9 mouse cellular contexts compared by ENCODE assay signal in genomic region chr13:49131946-49132687, GRCm38 (mm10). TPM values are rescaled to one million over a fixed set of nuclear protein-coding genes. Genes with fewer than 3 reads are reported as not detected.
DNase-seq lines count a peak whose midpoint lies in the region; ATAC-seq and TF ChIP-seq lines count a peak whose summit lies in the region.
"Had no signal": no experiment of that assay in that cellular context is flagged by ENCODE, and none has a peak within 500 bp of the region (broad histone marks: within the 10 kb centered on the region; RNA-seq: fewer than 3 reads in every experiment).

No protein-coding gene starts in this region.

- ATAC-seq in forebrain, embryonic 12.5 days (ENCODE audit: low FRiP score), result no peak
- no peak; the same call in 1 of the 2 replicates for ATAC-seq in forebrain, postnatal 0 days
- ATAC-seq in hindbrain, embryonic 14.5 days (ENCODE audit: low FRiP score), result no peak
- peak; percentile 11 for ATAC-seq in neural tube, embryonic 13.5 days (ENCODE audit: low read depth)

- peaks cover 55% of the 10 kb centered on the region for H3K4me1 ChIP-seq in forebrain, embryonic 12.5 days
- peaks cover 39% of the 10 kb centered on the region for H3K4me1 ChIP-seq in forebrain, postnatal 0 days (ENCODE audit: insufficient read depth)
- H3K4me1 ChIP-seq in hindbrain, embryonic 14.5 days (replicated peaks; ENCODE audit: control insufficient read depth, insufficient read depth, low read length), result peaks cover 67% of the 10 kb centered on the region
- peaks cover 83% of the 10 kb centered on the region for H3K4me1 ChIP-seq in neural tube, embryonic 13.5 days (replicated peaks)

- H3K36me3 ChIP-seq in forebrain, embryonic 12.5 days (replicated peaks), result peaks cover 8% of the 10 kb centered on the region; the same call in 1 of the 2 replicates
- 0 out of 2 replicates have a peak, but pooled peaks cover 4% of the 10 kb centered on the region for H3K36me3 ChIP-seq in forebrain, postnatal 0 days (ENCODE audit: insufficient read depth)
- no peaks in the 10 kb centered on the region; the same call in 1 of the 2 replicates for H3K36me3 ChIP-seq in hindbrain, embryonic 14.5 days (replicated peaks; ENCODE audit: control insufficient read depth, insufficient read depth)
- peaks cover 9% of the 10 kb centered on the region; the same call in 1 of the 2 replicates for H3K36me3 ChIP-seq in neural tube, embryonic 13.5 days
- H3K36me3 ChIP-seq: limb, embryonic 10.5 days had no signal

- H3K9ac ChIP-seq in forebrain, embryonic 12.5 days, result no peak overlapping the region
- H3K9ac ChIP-seq in forebrain, postnatal 0 days, result no peak overlapping the region
- H3K9ac ChIP-seq in hindbrain, embryonic 14.5 days, result no peak overlapping the region
- 0 out of 2 replicates have a peak overlapping the region, but pooled peaks have one; percentile 9 for H3K9ac ChIP-seq in neural tube, embryonic 13.5 days

- no peak overlapping the region for H3K4me3 ChIP-seq in forebrain, embryonic 12.5 days (replicated peaks)
- no peak overlapping the region for H3K4me3 ChIP-seq in forebrain, postnatal 0 days (ENCODE audit: low read depth, low read length)
- no peak overlapping the region for H3K4me3 ChIP-seq in hindbrain, embryonic 14.5 days (replicated peaks; ENCODE audit: low read length)
- H3K4me3 ChIP-seq in neural tube, embryonic 13.5 days, result no peak overlapping the region
- H3K4me3 ChIP-seq: limb, embryonic 10.5 days had no signal

- no peaks in the 10 kb centered on the region; the same call in 1 of the 2 replicates for H3K27me3 ChIP-seq in forebrain, embryonic 12.5 days
- H3K27me3 ChIP-seq in forebrain, postnatal 0 days (ENCODE audit: insufficient read depth, low read length), result no peaks in the 10 kb centered on the region
- H3K27me3 ChIP-seq in hindbrain, embryonic 14.5 days (ENCODE audit: control insufficient read depth, insufficient read depth, low read length), result no peaks in the 10 kb centered on the region
- no peaks in the 10 kb centered on the region for H3K27me3 ChIP-seq in neural tube, embryonic 13.5 days

- WGBS in forebrain, embryonic 12.5 days, result 84% methylated on average over 7 of the region's 7 CpGs
- WGBS in forebrain, postnatal 0 days, result 55% methylated on average over 7 of the region's 7 CpGs
- 68% methylated on average over 7 of the region's 7 CpGs for WGBS in hindbrain, embryonic 14.5 days
- WGBS in neural tube, embryonic 13.5 days, result 62% methylated on average over 7 of the region's 7 CpGs

- H3K27ac ChIP-seq in forebrain, embryonic 12.5 days, result peak overlapping the region; percentile 19; the same call in 1 of the 2 replicates
- H3K27ac ChIP-seq in forebrain, postnatal 0 days (ENCODE audit: low read depth, low read length), result no peak overlapping the region
- peak overlapping the region; percentile 38 for H3K27ac ChIP-seq in hindbrain, embryonic 14.5 days
- peak overlapping the region; percentile 78 for H3K27ac ChIP-seq in neural tube, embryonic 13.5 days (replicated peaks)

- TF ChIP-seq POLR2A in brain, embryonic 14.5 days (IDR thresholded peaks at IDR 0.05; ENCODE audit: borderline replicate concordance, extremely low read depth, insufficient read depth, insufficient read length, poor library complexity, severe bottlenecking), result no peak

- no peak for DNase-seq in forebrain, postnatal 0 days
- peak; percentile 20 for DNase-seq in brain, embryonic 14.5 days (ENCODE audit: low read depth)
- DNase-seq in hindbrain, embryonic 14.5 days (ENCODE audit: low spot score), result no peak
- DNase-seq in testis, postnatal 14 days (ENCODE audit: low spot score), result no peak
- DNase-seq in layer of hippocampus, adult 9-11 months, result no peak
- DNase-seq in left cerebral cortex, adult 11 months (ENCODE audit: low spot score), result no peak

- H3K9me3 ChIP-seq in forebrain, embryonic 12.5 days, result no peaks in the 10 kb centered on the region
- no peaks in the 10 kb centered on the region for H3K9me3 ChIP-seq in forebrain, postnatal 0 days (ENCODE audit: low read length)
- H3K9me3 ChIP-seq in hindbrain, embryonic 14.5 days (ENCODE audit: control insufficient read depth, low read length), result no peaks in the 10 kb centered on the region
- no peaks in the 10 kb centered on the region for H3K9me3 ChIP-seq in neural tube, embryonic 13.5 days
- H3K9me3 ChIP-seq: limb, embryonic 10.5 days had no signal

- H3K4me2 ChIP-seq in forebrain, embryonic 12.5 days, result no peak overlapping the region
- H3K4me2 ChIP-seq in forebrain, postnatal 0 days (ENCODE audit: low read depth), result no peak overlapping the region
- H3K4me2 ChIP-seq in hindbrain, embryonic 14.5 days (replicated peaks), result no peak overlapping the region
- H3K4me2 ChIP-seq in neural tube, embryonic 13.5 days, result no peak overlapping the region

- no peak for TF ChIP-seq CTCF in forebrain, postnatal 0 days (IDR thresholded peaks at IDR 0.05; ENCODE audit: low read depth)
- TF ChIP-seq CTCF in brain, embryonic 14.5 days (IDR thresholded peaks at IDR 0.05; ENCODE audit: borderline replicate concordance, extremely low read depth, insufficient read depth, insufficient read length), result no peak

RNA-seq across cellular contexts. Expression of gene Wnk2, which starts 15.7 kb away (rescaled TPM):
- polyA plus RNA-seq in forebrain, embryonic 12.5 days (2016; fragmentation: Nextera tagmentation; extraction: Ambion mirVana), result 11.4 and 13.7 TPM in 2 replicates
- 35.2 and 46.6 TPM in 2 replicates for total RNA-seq in forebrain, postnatal 0 days (2014; rRNA removed)
- 10.7 and 15.2 TPM in 2 replicates for polyA plus RNA-seq in forebrain, postnatal 0 days (2015; fragmentation: Nextera tagmentation; extraction: Ambion mirVana)
- polyA plus RNA-seq in brain, embryonic 14.5 days (2012; rRNA removed), result 49.0 and 86.7 TPM in 2 replicates
- 23.3 and 28.0 TPM in 2 replicates for polyA plus RNA-seq in hindbrain, embryonic 14.5 days (2014; fragmentation: Nextera tagmentation; extraction: Ambion mirVana)
- polyA plus RNA-seq in neural tube, embryonic 13.5 days (2015; fragmentation: Nextera tagmentation; extraction: Ambion mirVana), result 17.2 and 17.9 TPM in 2 replicates

RNA-seq across cellular contexts. Expression of gene Ninj1, which starts 55.2 kb away (rescaled TPM):
- polyA plus RNA-seq in forebrain, embryonic 12.5 days (2016; fragmentation: Nextera tagmentation; extraction: Ambion mirVana), result 14.3 and 16.9 TPM in 2 replicates
- total RNA-seq in forebrain, postnatal 0 days (2014; rRNA removed), result 16.5 and 28.6 TPM in 2 replicates
- 37.0 and 43.1 TPM in 2 replicates for polyA plus RNA-seq in forebrain, postnatal 0 days (2015; fragmentation: Nextera tagmentation; extraction: Ambion mirVana)
- 22.5 and 26.7 TPM in 2 replicates for polyA plus RNA-seq in brain, embryonic 14.5 days (2012; rRNA removed)
- 33.3 and 33.5 TPM in 2 replicates for polyA plus RNA-seq in hindbrain, embryonic 14.5 days (2014; fragmentation: Nextera tagmentation; extraction: Ambion mirVana)
- 21.8 and 24.6 TPM in 2 replicates for polyA plus RNA-seq in neural tube, embryonic 13.5 days (2015; fragmentation: Nextera tagmentation; extraction: Ambion mirVana)
